Mouse (Mus musculus) hindbrain, postnatal 0 days (tissue): Measurements from ENCODE around the gene Tmem39b. TPM values are rescaled to one million over a fixed set of nuclear protein-coding genes. Genes with fewer than 3 reads are reported as not detected.

Experiments
- ATAC-seq: fragments of 200-750 bp; cut with Nextera tagmentation; 2 replicates; pipeline ENCODE4 v1.8.0; 2017; ENCODE audit warnings: mild to moderate bottlenecking, moderate TSS enrichment, moderate library complexity
- DNase-seq: peaks from one replicate; pipeline ENCODE4 v3.0.0-alpha.2; 2015; ENCODE audit warnings: low spot score
- H3K27ac ChIP-seq: fragments of 300-500 bp; sonication (generic); 2 replicates; pipeline ENCODE4 v1.5.1; 2014; ENCODE audit warnings: mild to moderate bottlenecking
- H3K27me3 ChIP-seq: fragments of 300-500 bp; sonication (generic); 2 replicates; pipeline ENCODE4 v1.6.1; 2014; ENCODE audit warnings: low read length, mixed read lengths; ENCODE audit not compliant: insufficient read depth
- H3K36me3 ChIP-seq: fragments of 300-500 bp; sonication (generic); 2 replicates; pipeline ENCODE4 v1.6.1; 2014; ENCODE audit warnings: low read length, mixed read lengths; ENCODE audit not compliant: insufficient read depth
- H3K4me1 ChIP-seq: fragments of 300-500 bp; sonication (generic); 2 replicates; pipeline ENCODE4 v1.6.1; 2014; ENCODE audit warnings: antibody characterized with exemption, low read length, mixed read lengths; ENCODE audit not compliant: insufficient read depth
- H3K4me2 ChIP-seq: fragments of 300-500 bp; sonication (generic); 2 replicates; pipeline ENCODE4 v1.6.1; 2014; ENCODE audit warnings: low read depth, mild to moderate bottlenecking, low read length, moderate library complexity, mixed read lengths
- H3K4me3 ChIP-seq: fragments of 300-500 bp; sonication (generic); 2 replicates; pipeline ENCODE4 v1.5.1; 2014; ENCODE audit warnings: low read length
- H3K9ac ChIP-seq: fragments of 300-500 bp; sonication (generic); replicated peaks from 2 replicates; pipeline ENCODE4 v1.6.1; 2014; ENCODE audit warnings: mild to moderate bottlenecking, low read length, moderate library complexity, mixed read lengths
- H3K9me3 ChIP-seq: fragments of 300-500 bp; sonication (generic); 2 replicates; pipeline ENCODE4 v1.6.1; 2016; ENCODE audit warnings: low read length, mixed read lengths
- CTCF ChIP-seq: IDR thresholded peaks from 2 replicates; pipeline ENCODE4 v1.5.1; 2016; ENCODE audit warnings: antibody characterized with exemption, control low read depth, low read depth
- WGBS: fragments of 180-500 bp; shearing (Covaris S2); extraction: QIAGEN DNeasy Blood & Tissue Kit; methylation state at CpG from one replicate; pipeline ENCODE4 v1.1.7; 2014; 5-methylcytosine and 5-hydroxymethylcytosine counted together
- microRNA-seq, 2 experiments: library from miRNA; unstranded; fragments of <30 nt; microRNA quantifications; one replicate each; pipeline ENCODE4; 2016
- polyA plus RNA-seq: library from polyadenylated mRNA; unstranded; fragments of >200 nt; fragmentation: Nextera tagmentation; extraction: Ambion mirVana; gene quantifications from 2 replicates; pipeline ENCODE4 v1.2.1, GENCODE M21; 2015
- total RNA-seq: library from RNA; depleted of rRNA; stranded (reverse); fragments of >200 nt; gene quantifications from 2 replicates; pipeline ENCODE4 v1.2.3, GENCODE M21; 2014; rRNA removed

Tmem39b gene
- total and polyA plus RNA-seq, 2 experiments from 2014 or later: 12.1 to 25.2 TPM

GRCm38 (mm10) chr4:129630944-129631343 lies 65.7 kb downstream of the Tmem39b start:
- Histone ChIP-seq H3K9me3 (no peaks in the 10 kb centered on the region), H3K9ac (no peak overlapping the region), H3K27me3 (no peaks in the 10 kb centered on the region), H3K36me3 (peaks cover 92% of the 10 kb centered on the region), H3K4me3 (no peak overlapping the region), H3K27ac (no peak overlapping the region), H3K4me2 (no peak overlapping the region), H3K4me1 (no peaks in the 10 kb centered on the region)
- peak; percentile 29 for DNase-seq
- no peak for TF ChIP-seq CTCF
- no peak for ATAC-seq
- 38% methylated on average over 4 of the region's 4 CpGs for WGBS

Small RNAs within 50 kb of the gene (microRNA-seq; reads per million reads assigned to microRNA genes)
- 0.36 to 0.71 reads per million in 2 experiments for gene Mir7016

Other genes starting within 250 kb of the Tmem39b start
- gene Bsdc1, start 235.3 kb downstream of the Tmem39b start, total RNA-seq: 55.2 and 60.6 TPM in 2 replicates
- gene Bsdc1, start 235.3 kb downstream of the Tmem39b start, polyA plus RNA-seq: 25.3 and 27.1 TPM in 2 replicates
- not detected in 2 replicates for gene Tssk3, start 205.8 kb downstream of the Tmem39b start, total RNA-seq
- gene Tssk3, start 205.8 kb downstream of the Tmem39b start, polyA plus RNA-seq: 1.1 and 1.3 TPM in 2 replicates
- 3.9 TPM in 1 of 2 replicates, not detected in the other for gene Fam229a, start 205.6 kb downstream of the Tmem39b start, total RNA-seq
- gene Fam229a, start 205.6 kb downstream of the Tmem39b start, polyA plus RNA-seq: 3.0 and 3.1 TPM in 2 replicates
- 1,438 and 1,538 TPM in 2 replicates for gene Marcksl1, start 183.3 kb downstream of the Tmem39b start, total RNA-seq
- 1,583 and 1,620 TPM in 2 replicates for gene Marcksl1, start 183.3 kb downstream of the Tmem39b start, polyA plus RNA-seq
- 20.7 and 38.0 TPM in 2 replicates for gene Hdac1, start 154.1 kb downstream of the Tmem39b start, total RNA-seq
- gene Hdac1, start 154.1 kb downstream of the Tmem39b start, polyA plus RNA-seq: 56.6 and 62.1 TPM in 2 replicates
- gene Lck, start 123.2 kb downstream of the Tmem39b start, total RNA-seq: 10.1 and 12.5 TPM in 2 replicates
- 12.2 and 13.0 TPM in 2 replicates for gene Lck, start 123.2 kb downstream of the Tmem39b start, polyA plus RNA-seq
- gene Fam167b, start 118.3 kb downstream of the Tmem39b start, total RNA-seq: not detected in 2 replicates
- 0.33 and 0.48 TPM in 2 replicates for gene Fam167b, start 118.3 kb downstream of the Tmem39b start, polyA plus RNA-seq
- gene Eif3i, start 96.2 kb downstream of the Tmem39b start, total RNA-seq: 364 and 401 TPM in 2 replicates
- gene Eif3i, start 96.2 kb downstream of the Tmem39b start, polyA plus RNA-seq: 231 and 233 TPM in 2 replicates
- 150 and 182 TPM in 2 replicates for gene Tmem234, start 96.2 kb downstream of the Tmem39b start, total RNA-seq
- 216 and 221 TPM in 2 replicates for gene Tmem234, start 96.2 kb downstream of the Tmem39b start, polyA plus RNA-seq
- not detected in 2 replicates for gene Dcdc2b, start 82.6 kb downstream of the Tmem39b start, total RNA-seq
- 4.1 TPM in 2 replicates for gene Dcdc2b, start 82.6 kb downstream of the Tmem39b start, polyA plus RNA-seq
- 11.2 and 12.0 TPM in 2 replicates for gene Iqcc, start 77.7 kb downstream of the Tmem39b start, total RNA-seq
- gene Iqcc, start 77.7 kb downstream of the Tmem39b start, polyA plus RNA-seq: 21.0 and 21.1 TPM in 2 replicates
- 55.0 and 77.7 TPM in 2 replicates for gene Ccdc28b, start 72.9 kb downstream of the Tmem39b start, total RNA-seq
- 150 and 157 TPM in 2 replicates for gene Ccdc28b, start 72.9 kb downstream of the Tmem39b start, polyA plus RNA-seq
- gene Txlna, start 55.8 kb downstream of the Tmem39b start, total RNA-seq: 31.6 and 32.2 TPM in 2 replicates
- 29.3 and 29.5 TPM in 2 replicates for gene Txlna, start 55.8 kb downstream of the Tmem39b start, polyA plus RNA-seq
- gene Kpna6, start 24.1 kb downstream of the Tmem39b start, total RNA-seq: 61.6 and 61.8 TPM in 2 replicates
- gene Kpna6, start 24.1 kb downstream of the Tmem39b start, polyA plus RNA-seq: 11.6 and 13.0 TPM in 2 replicates
- gene Khdrbs1, start 45.5 kb upstream of the Tmem39b start, total RNA-seq: 75.1 and 86.2 TPM in 2 replicates
- gene Khdrbs1, start 45.5 kb upstream of the Tmem39b start, polyA plus RNA-seq: 85.7 and 86.5 TPM in 2 replicates
- gene Ptp4a2, start 114.4 kb upstream of the Tmem39b start, total RNA-seq: 83.5 and 91.7 TPM in 2 replicates
- gene Ptp4a2, start 114.4 kb upstream of the Tmem39b start, polyA plus RNA-seq: 243 and 254 TPM in 2 replicates
- gene Spocd1, start 232.4 kb upstream of the Tmem39b start, total RNA-seq: 0.37 TPM in 1 of 2 replicates, not detected in the other
- gene Spocd1, start 232.4 kb upstream of the Tmem39b start, polyA plus RNA-seq: 0.08 TPM in 2 replicates